Mouse (Mus musculus) T-cell, adult 66 days (primary cell): Measurements from ENCODE around the gene Gtf2h3. TPM values are rescaled to one million over a fixed set of nuclear protein-coding genes. Genes with fewer than 3 reads are reported as not detected.

Experiments used
- total RNA-seq, 2 experiments: library from RNA; stranded (reverse); gene quantifications; 3 replicates in 1 of 2; 4 replicates in 1 of 2; pipeline ENCODE4 v1.2.4; 2023

The Gtf2h3 gene
- 10 to 100 TPM; 30.3 to 33.9 TPM for total RNA-seq

GRCm38 (mm10) chr5:124578633-124579317 is at the start of gene Gtf2h3, which contains the start of gene Eif2b1:
Gtf2h3 (plus strand) TSS chr5:124579140.
Eif2b1 (minus strand) TSS chr5:124579131.

GRCm38 (mm10) chr5:124530655-124531582 is 48.0 kb upstream of the Gtf2h3 start, which contains the start of gene Rilpl1:
Rilpl1 (minus strand) TSS chr5:124531391.

GRCm38 (mm10) chr5:124540383-124540786 is 38.6 kb upstream of the Gtf2h3 start, which contains the start of gene Tmed2:
Tmed2 (plus strand) TSS chr5:124540695.

GRCm38 (mm10) chr5:124552558-124553307 is 26.2 kb upstream of the Gtf2h3 start, which contains the start of gene Ddx55:
Ddx55 (plus strand) TSS chr5:124552864.

GRCm38 (mm10) chr5:124628448-124629363 is 49.8 kb downstream of the Gtf2h3 start, which contains the start of gene Atp6v0a2:
Atp6v0a2 (plus strand) TSS chr5:124628576.

Other genes with a start within 250 kb of the Gtf2h3 start
- gene Cdk2ap1, start 216.1 kb upstream of the Gtf2h3 start, total RNA-seq: 10 to 100 TPM; 76.8 to 78.6 TPM
- 100 to 1,000 TPM; 171 to 184 TPM for gene Sbno1, start 153.1 kb upstream of the Gtf2h3 start, total RNA-seq
- 10 to 100 TPM; 50.5 to 53.2 TPM for gene Kmt5a, start 139.2 kb upstream of the Gtf2h3 start, total RNA-seq
- 10 to 100 TPM; 23.9 to 29.5 TPM for gene Rilpl2, start 100.8 kb upstream of the Gtf2h3 start, total RNA-seq
- 10 to 100 TPM in 1 of 2 experiments, 1 to 10 TPM in 1; 8.4 to 11.6 TPM for gene Snrnp35, start 96.0 kb upstream of the Gtf2h3 start, total RNA-seq
- gene Rilpl1, start 47.7 kb upstream of the Gtf2h3 start, total RNA-seq: 1 to 10 TPM; 2.0 to 3.4 TPM
- 100 to 1,000 TPM; 137 to 156 TPM for gene Tmed2, start 38.4 kb upstream of the Gtf2h3 start, total RNA-seq
- gene Ddx55, start 26.3 kb upstream of the Gtf2h3 start, total RNA-seq: 10 to 100 TPM; 43.0 to 44.5 TPM
- gene Eif2b1, start within 50 bp of the Gtf2h3 start, total RNA-seq: 10 to 100 TPM; 32.0 to 34.5 TPM
- gene Atp6v0a2, start 49.4 kb downstream of the Gtf2h3 start, total RNA-seq: 10 to 100 TPM; 83.2 to 83.7 TPM
- under 1 TPM; 0.12 to 0.47 TPM for gene Dnah10, start 145.9 kb downstream of the Gtf2h3 start, total RNA-seq